Mouse (Mus musculus) CH12.LX (cell line): ENCODE data around the gene Ccdc188. TPM values are rescaled to one million over a fixed set of nuclear protein-coding genes. Genes with fewer than 3 reads are reported as not detected.

Experiments used
- DNase-seq: peaks from one replicate; pipeline ENCODE4 v3.0.0-alpha.2; 2013; ENCODE audit errors: extremely low read depth
- H3K27ac ChIP-seq: 2 replicates; pipeline ENCODE4 v1.5.1; 2012; ENCODE audit warnings: low read depth, mild to moderate bottlenecking, control low read depth, moderate library complexity; ENCODE audit not compliant: insufficient read depth
- H3K27me3 ChIP-seq: replicated peaks from 2 replicates; pipeline ENCODE3; 2012; ENCODE audit warnings: inconsistent platforms
- H3K36me3 ChIP-seq, 2 experiments: replicated peaks in 1 of 2; 2 replicates each; pipeline versions ENCODE3 to v1.6.1; 2012; ENCODE audit warnings: inconsistent platforms in 1 of 2, low read length in 1 of 2, mild to moderate bottlenecking in 1 of 2, mixed read lengths in 1 of 2, moderate library complexity in 1 of 2; ENCODE audit not compliant: control insufficient read depth in 1 of 2, insufficient read depth in 1 of 2
- H3K4me1 ChIP-seq, 2 experiments: 2 replicates each; pipeline ENCODE4 v1.6.1; 2012; ENCODE audit warnings: inconsistent platforms in 1 of 2, moderate library complexity in 1 of 2; ENCODE audit not compliant: insufficient read depth in 2 of 2, control insufficient read depth in 1 of 2
- H3K4me2 ChIP-seq: 2 replicates; pipeline ENCODE4 v1.6.1; 2012; ENCODE audit warnings: low read depth, mild to moderate bottlenecking, control low read depth; ENCODE audit not compliant: poor library complexity, insufficient read depth, severe bottlenecking
- H3K4me3 ChIP-seq, 3 experiments: fragments of 150-350 bp in 1 of 3; sonication (generic) in 1 of 3; replicated peaks in 1 of 3; 2 replicates each; pipeline versions ENCODE3 to v1.5.1; 2011 to 2012; ENCODE audit warnings: low read depth in 2 of 3, low read length in 2 of 3, mild to moderate bottlenecking in 2 of 3, moderate library complexity in 2 of 3, control low read depth in 1 of 3, improper control_type of control experiment in 1 of 3, inconsistent platforms in 1 of 3, mixed read lengths in 1 of 3; ENCODE audit not compliant: poor library complexity in 1 of 3
- H3K79me2 ChIP-seq: replicated peaks from 2 replicates; pipeline ENCODE4 v1.6.1; 2012; ENCODE audit warnings: mild to moderate bottlenecking, moderate library complexity; ENCODE audit not compliant: control insufficient read depth, poor library complexity, insufficient read depth, severe bottlenecking; ENCODE audit errors: extremely low read depth
- H3K9ac ChIP-seq: 2 replicates; pipeline ENCODE4 v1.6.1; 2012; ENCODE audit warnings: low read depth, mild to moderate bottlenecking, control low read depth, moderate library complexity; ENCODE audit not compliant: insufficient read depth
- H3K9me3 ChIP-seq: replicated peaks from 2 replicates; pipeline ENCODE3; 2012; ENCODE audit warnings: low read length, inconsistent platforms, mixed read lengths
- BHLHE40 ChIP-seq: IDR thresholded peaks from 2 replicates; pipeline ENCODE4 v1.6.1; 2011; ENCODE audit warnings: mild to moderate bottlenecking, low read depth, low read length, improper control_type of control experiment
- CHD2 ChIP-seq: IDR thresholded peaks from 2 replicates; pipeline ENCODE4 v1.6.1; 2011; ENCODE audit warnings: low read length, improper control_type of control experiment
- CTCF ChIP-seq, 2 experiments: IDR thresholded peaks in 1 of 2; conservative IDR thresholded peaks in 1 of 2; 2 replicates each; pipeline ENCODE4 v1.5.1; 2011 to 2012; ENCODE audit warnings: low read depth in 2 of 2, low read length in 2 of 2, improper control_type of control experiment in 1 of 2, inconsistent platforms in 1 of 2, mild to moderate bottlenecking in 1 of 2, moderate library complexity in 1 of 2
- ELF1 ChIP-seq: IDR thresholded peaks from 2 replicates; pipeline ENCODE4 v1.6.1; 2014; ENCODE audit warnings: low read depth, mild to moderate bottlenecking, inconsistent platforms, low read length, improper control_type of control experiment
- EP300 ChIP-seq: IDR thresholded peaks from 2 replicates; pipeline ENCODE4 v1.6.1; 2011; ENCODE audit warnings: low read length, improper control_type of control experiment
- HCFC1 ChIP-seq: IDR thresholded peaks from 2 replicates; pipeline ENCODE4 v1.6.1; 2012; ENCODE audit warnings: low read depth, mild to moderate bottlenecking, inconsistent platforms, low read length, improper control_type of control experiment
- IRF4 ChIP-seq: IDR thresholded peaks from 2 replicates; pipeline ENCODE4 v1.6.1; 2014; ENCODE audit warnings: low read depth, mild to moderate bottlenecking, inconsistent platforms, low read length, improper control_type of control experiment
- KAT2A ChIP-seq: IDR thresholded peaks from 2 replicates; pipeline ENCODE4 v1.6.1; 2012; ENCODE audit warnings: low read length, improper control_type of control experiment, inconsistent platforms; ENCODE audit not compliant: insufficient replicate concordance
- MAZ ChIP-seq: IDR thresholded peaks from 2 replicates; pipeline ENCODE4 v1.6.1; 2012; ENCODE audit warnings: low read depth, mild to moderate bottlenecking, inconsistent platforms, low read length, improper control_type of control experiment, moderate library complexity
- MEF2A ChIP-seq: IDR thresholded peaks from 2 replicates; pipeline ENCODE4 v1.6.1; 2014; ENCODE audit warnings: low read depth, mild to moderate bottlenecking, inconsistent platforms, low read length, improper control_type of control experiment, borderline replicate concordance
- NRF1 ChIP-seq: IDR thresholded peaks from 2 replicates; pipeline ENCODE4 v1.6.1; 2014; ENCODE audit warnings: low read depth, mild to moderate bottlenecking, inconsistent platforms, low read length, improper control_type of control experiment, moderate library complexity
- RAD21 ChIP-seq: IDR thresholded peaks from 2 replicates; pipeline ENCODE4 v1.6.1; 2011; ENCODE audit warnings: low read depth, mild to moderate bottlenecking, low read length, improper control_type of control experiment, moderate library complexity
- SMC3 ChIP-seq: IDR thresholded peaks from 2 replicates; pipeline ENCODE4 v1.6.1; 2011; ENCODE audit warnings: low read depth, low read length, improper control_type of control experiment
- TBP ChIP-seq: conservative IDR thresholded peaks from 2 replicates; pipeline ENCODE4 v1.6.1; 2011; ENCODE audit warnings: low read depth, low read length, improper control_type of control experiment
- TCF12 ChIP-seq: IDR thresholded peaks from 2 replicates; pipeline ENCODE4 v1.6.1; 2014; ENCODE audit warnings: low read depth, mild to moderate bottlenecking, inconsistent platforms, low read length, improper control_type of control experiment
- UBTF ChIP-seq: IDR thresholded peaks from 2 replicates; pipeline ENCODE4 v1.6.1; 2012; ENCODE audit warnings: low read depth, mild to moderate bottlenecking, inconsistent platforms, low read length, improper control_type of control experiment, moderate library complexity
- USF1 ChIP-seq: IDR thresholded peaks from 2 replicates; pipeline ENCODE4 v1.6.1; 2014; ENCODE audit warnings: low read depth, mild to moderate bottlenecking, inconsistent platforms, low read length, improper control_type of control experiment
- ZMIZ1 ChIP-seq: IDR thresholded peaks from 2 replicates; pipeline ENCODE4 v1.6.1; 2012; ENCODE audit warnings: low read depth, mild to moderate bottlenecking, inconsistent platforms, low read length, improper control_type of control experiment
- ZNF384 ChIP-seq: IDR thresholded peaks from 2 replicates; pipeline ENCODE4 v1.6.1; 2012; ENCODE audit warnings: low read depth, low read length, improper control_type of control experiment, inconsistent platforms
- dilution Hi-C: fragments of 300-500 bp; cut with MboI; formaldehyde crosslinking; loops from 2 replicates; pipeline ENCODE4 v1.14.3; 2020; ENCODE audit warnings: low sequenced_read_pairs; ENCODE audit not compliant: extremely low pct_unique_long_range_greater_than_20kb, extremely low pct_ligation_motif_present
- in situ Hi-C: fragments of 300-500 bp; cut with MboI; formaldehyde crosslinking; loops from 3 replicates; pipeline ENCODE4 v1.14.3; 2019; ENCODE audit warnings: low sequenced_read_pairs, low pct_ligation_motif_present, low pct_unique_long_range_greater_than_20kb, mixed read lengths
- polyA plus RNA-seq: library from polyadenylated mRNA; unstranded; fragments of >175 nt; gene quantifications from 2 replicates; pipeline ENCODE4 v1.2.1, GENCODE M21; 2012; ENCODE audit warnings: low read depth; ENCODE audit not compliant: insufficient read length
- total RNA-seq, 2 experiments: library from RNA; depleted of rRNA; stranded (reverse); fragments of 300-350 nt in 1 of 2; fragments of >200 nt in 1 of 2; gene quantifications; 2 replicates each; pipeline ENCODE4 v1.2.3; 2012 to 2014

Ccdc188 gene
- total and polyA plus RNA-seq, 3 experiments, result 0.30 TPM; not detected in 2

- Histone ChIP-seq H3K27me3 (no peaks in the 10 kb centered on the region), H3K9me3 (no peaks in the 10 kb centered on the region), H3K4me1 (peaks cover 42 to 59% of the 10 kb centered on the region in 2 experiments), H3K27ac (peak overlapping the region; percentile 68), H3K4me2 (peak overlapping the region; percentile 88), H3K9ac (0 out of 2 replicates have a peak overlapping the region, but pooled peaks have one; percentile 11), H3K4me3 (peak overlapping the region in 2 of 3 experiments; percentile 3 to 54), H3K79me2 (no peaks in the 10 kb centered on the region), H3K36me3 (peaks cover 31 to 41% of the 10 kb centered on the region in 2 experiments)
- 0 out of 2 replicates have a peak, but pooled peaks have one; percentile 11 for TF ChIP-seq MAZ
- no peak for TF ChIP-seq NRF1
- peak; percentile 47; the same call in 1 of the 2 replicates for TF ChIP-seq EP300
- DNase-seq, result no peak
- dilution Hi-C loops (no loop called here), in situ Hi-C loops (no loop called here)
These were observed 3.3 kb downstream of the Ccdc188 start for GRCm38 (mm10) chr16:18220856-18221542.

- 0 out of 2 replicates have a peak, but pooled peaks have one; percentile 34 for TF ChIP-seq TCF12
- no peak for TF ChIP-seq KAT2A
- no peak for TF ChIP-seq HCFC1
- no peak for TF ChIP-seq ZNF384
- TF ChIP-seq RAD21, result peak; percentile 16
- no peak for TF ChIP-seq USF1
- peak; percentile 42 for TF ChIP-seq SMC3
- 0 out of 2 replicates have a peak, but pooled peaks have one; percentile 20 for TF ChIP-seq ELF1
- peak; percentile 42; the same call in 1 of the 2 replicates for TF ChIP-seq CHD2
- 0 out of 2 replicates have a peak, but pooled peaks have one; percentile 1 for TF ChIP-seq BHLHE40
- TF ChIP-seq IRF4, result 0 out of 2 replicates have a peak, but pooled peaks have one; percentile 20
- TF ChIP-seq CTCF (conservative IDR thresholded peaks at IDR 0.05 in 1 of 2, IDR thresholded peaks at IDR 0.05 in 1 of 2; ENCODE audit: low read depth in 2 of 2, low read length in 2 of 2), result peak; percentile 60 to 76
- no peak for TF ChIP-seq MEF2A
- TF ChIP-seq ZMIZ1, result no peak
- 0 out of 2 replicates have a peak, but pooled peaks have one; percentile 27 for TF ChIP-seq MAZ
- no peak for TF ChIP-seq UBTF
- TF ChIP-seq TBP, result no peak
- Histone ChIP-seq H3K4me3 (peak overlapping the region in 1 of 3 experiments; percentile 3), H3K79me2 (no peaks in the 10 kb centered on the region), H3K4me2 (peak overlapping the region; percentile 88; the same call in 1 of the 2 replicates), H3K27ac (peak overlapping the region; percentile 68), H3K4me1 (peaks cover 42 to 59% of the 10 kb centered on the region in 2 experiments), H3K9ac (no peak overlapping the region), H3K27me3 (no peaks in the 10 kb centered on the region), H3K9me3 (no peaks in the 10 kb centered on the region), H3K36me3 (peaks cover 36 to 46% of the 10 kb centered on the region in 2 experiments)
- in situ Hi-C loops (no loop called here), dilution Hi-C loops (no loop called here)
- DNase-seq, result peak; percentile 75
These were observed 3.8 kb downstream of the Ccdc188 start for GRCm38 (mm10) chr16:18221543-18221898.
